Mouse (Mus musculus) heart, adult 2 months (tissue): ENCODE results near the gene B4galt3. TPM values are rescaled to one million over a fixed set of nuclear protein-coding genes. Genes with fewer than 3 reads are reported as not detected.
A peak's percentile ranks its signal among the peaks of the same experiment; 100 is the strongest.
"Not testable (repeated sequence)": the region's sequence is repeated elsewhere in the genome, so short reads cannot be mapped to it uniquely, and the experiment has no call there.

Source experiments
- DNase-seq, 2 experiments: peaks; one replicate each; pipeline ENCODE4 v3.0.0; 2021
- H3K27ac ChIP-seq: fragments of 200-600 bp; 2 replicates; pipeline ENCODE4 v1.8.1; 2022
- H3K27me3 ChIP-seq: fragments of 200-500 bp; 2 replicates; pipeline ENCODE4 v1.6.1; 2012; ENCODE audit warnings: mild to moderate bottlenecking, low read length, inconsistent platforms, mixed read lengths; ENCODE audit not compliant: control insufficient read depth, insufficient read depth
- H3K36me3 ChIP-seq: fragments of 200-500 bp; 2 replicates; pipeline ENCODE4 v1.6.1; 2012; ENCODE audit warnings: low read length, inconsistent platforms; ENCODE audit not compliant: control insufficient read depth, insufficient read depth
- H3K4me1 ChIP-seq: fragments of 200-500 bp; 2 replicates; pipeline ENCODE4 v1.6.1; 2011; ENCODE audit warnings: low read length; ENCODE audit not compliant: control insufficient read depth, insufficient read depth
- H3K4me3 ChIP-seq: fragments of 200-600 bp; 2 replicates; pipeline ENCODE4 v1.8.1; 2022
- H3K79me2 ChIP-seq: fragments of 200-500 bp; replicated peaks from 2 replicates; pipeline ENCODE4 v1.6.1; 2012; ENCODE audit warnings: mild to moderate bottlenecking, inconsistent platforms, low read length, moderate library complexity, mixed read lengths; ENCODE audit not compliant: control insufficient read depth, insufficient read depth
- H3K9ac ChIP-seq: fragments of 200-500 bp; 2 replicates; pipeline ENCODE4 v1.6.1; 2012; ENCODE audit warnings: low read depth, mild to moderate bottlenecking, control low read depth, inconsistent platforms, low read length, mixed read lengths
- CTCF ChIP-seq: fragments of 200-600 bp; IDR thresholded peaks from 2 replicates; pipeline ENCODE4 v1.8.1; 2022; ENCODE audit warnings: antibody characterized with exemption, mild to moderate bottlenecking, moderate library complexity
- EP300 ChIP-seq: fragments of 200-500 bp; IDR thresholded peaks from 2 replicates; pipeline ENCODE4 v1.6.1; 2011; ENCODE audit warnings: low read depth, low read length, control low read depth; ENCODE audit not compliant: insufficient read depth
- POLR2A ChIP-seq: fragments of 200-500 bp; IDR thresholded peaks from 2 replicates; pipeline ENCODE4 v1.6.1; 2011; ENCODE audit warnings: mild to moderate bottlenecking, low read depth, low read length, control low read depth; ENCODE audit not compliant: insufficient read depth
- WGBS: fragments of 180-500 bp; shearing (Covaris S2); methylation state at CpG from one replicate; pipeline ENCODE4 v1.1.7; 2018; 5-methylcytosine and 5-hydroxymethylcytosine counted together
- intact Hi-C: fragments of 180-260 bp; cut with DNase I; formaldehyde crosslinking; loops from one replicate; pipeline ENCODE4 v1.15.1; 2025
- polyA plus RNA-seq: library from polyadenylated mRNA; depleted of rRNA; stranded (reverse); fragments of >200 nt; gene quantifications from 2 replicates; pipeline ENCODE4 v1.2.3, GENCODE M21; 2012
- total RNA-seq, 2 experiments: library from RNA; stranded (reverse); gene quantifications; 2 replicates each; pipeline ENCODE4 v1.2.3; 2021

The B4galt3 gene
- total and polyA plus RNA-seq, 3 experiments, result 16.4 to 41.9 (median 17.4) TPM

GRCm38 (mm10) chr1:171238463-171238862 is 31.7 kb upstream of the B4galt3 start:
- peaks cover 3% of the 10 kb centered on the region; the same call in 1 of the 2 replicates for H3K4me1 ChIP-seq
- no peak overlapping the region for H3K27ac ChIP-seq
- 69% methylated on average over 14 of the region's 14 CpGs for WGBS
- no peaks in the 10 kb centered on the region; the same call in none of the 2 replicates for H3K79me2 ChIP-seq
- peak; percentile 55 to 69 for DNase-seq
- H3K36me3 ChIP-seq, result peaks cover 21% of the 10 kb centered on the region
- TF ChIP-seq CTCF (peak; percentile 85), EP300 (no peak), POLR2A (no peak)
- H3K9ac ChIP-seq, result no peak overlapping the region
- no peak overlapping the region for H3K4me3 ChIP-seq
- H3K27me3 ChIP-seq, result no peaks in the 10 kb centered on the region
- intact Hi-C loops, result loop anchor here (2.0 kb wide), 1 partner anchor 16 kb away; the partner anchor contains the start of gene Tomm40l

- 41% methylated on average over 15 of the region's 15 CpGs for WGBS
- Histone ChIP-seq H3K9ac (no peak overlapping the region), H3K27ac (peak overlapping the region; percentile 60), H3K79me2 (peaks cover 1% of the 10 kb centered on the region), H3K36me3 (peaks cover 21% of the 10 kb centered on the region), H3K27me3 (no peaks in the 10 kb centered on the region), H3K4me3 (peak overlapping the region; percentile 16), H3K4me1 (peaks cover 3% of the 10 kb centered on the region)
- peak; percentile 23; the same call in 1 of the 2 replicates for TF ChIP-seq POLR2A
- peak; percentile 84; the same call in 1 of the 2 replicates for TF ChIP-seq EP300
- no peak for TF ChIP-seq CTCF
- DNase-seq, result peak; percentile 56 to 69
- intact Hi-C loops, result loop anchor here (2.0 kb wide), 1 partner anchor 17 kb away; the partner anchor contains the start of gene Tomm40l
These were observed 30.0 kb upstream of the B4galt3 start for GRCm38 (mm10) chr1:171239992-171240744.

GRCm38 (mm10) chr1:171240911-171241310 is 29.2 kb upstream of the B4galt3 start:
- Histone ChIP-seq H3K36me3 (peaks cover 17% of the 10 kb centered on the region), H3K9ac (no peak overlapping the region), H3K4me3 (no peak overlapping the region), H3K4me1 (peaks cover 3% of the 10 kb centered on the region), H3K79me2 (peaks cover 1% of the 10 kb centered on the region), H3K27ac (peak overlapping the region; percentile 60), H3K27me3 (no peaks in the 10 kb centered on the region)
- DNase-seq, result no peak
- 84% methylated on average over 10 of the region's 10 CpGs for WGBS
- no peak for TF ChIP-seq POLR2A
- TF ChIP-seq EP300, result no peak
- TF ChIP-seq CTCF, result no peak
- intact Hi-C loops, result no loop called here

- 79% methylated on average over 12 of the region's 12 CpGs for WGBS
- H3K79me2 ChIP-seq, intact Hi-C loops, H3K27me3 ChIP-seq, H3K4me3 ChIP-seq, DNase-seq, H3K4me1 ChIP-seq, H3K27ac ChIP-seq, H3K9ac ChIP-seq: not testable (repeated sequence)
- TF ChIP-seq CTCF, result peak; percentile 17; the same call in 1 of the 2 replicates
- H3K36me3 ChIP-seq, result peaks cover 13% of the 10 kb centered on the region
These were observed 28.2 kb upstream of the B4galt3 start for GRCm38 (mm10) chr1:171241952-171242351.

- H3K27me3 ChIP-seq, result no peaks in the 10 kb centered on the region
- intact Hi-C loops, result no loop called here
- no peak overlapping the region for H3K4me3 ChIP-seq
- H3K79me2 ChIP-seq, result peaks cover 1% of the 10 kb centered on the region
- H3K9ac ChIP-seq, result no peak overlapping the region
- H3K27ac ChIP-seq, result no peak overlapping the region
- peaks cover 10% of the 10 kb centered on the region for H3K4me1 ChIP-seq
- WGBS, result 78% methylated on average over 8 of the region's 8 CpGs
- DNase-seq, result no peak
- H3K36me3 ChIP-seq, result peaks cover 6% of the 10 kb centered on the region
- TF ChIP-seq EP300 (no peak), CTCF (no peak), POLR2A (no peak)
These were observed 24.8 kb upstream of the B4galt3 start for GRCm38 (mm10) chr1:171245353-171245752.

- intact Hi-C loops, result loop anchor here (1.0 to 2.0 kb wide), 2 partner anchors 24 to 34 kb away; partner anchors contain the start of genes Ppox and Tomm40l
These were observed 23.2 kb upstream of the B4galt3 start for GRCm38 (mm10) chr1:171246709-171247452.

More at GRCm38 (mm10) chr1:171246709-171247452, 23.2 kb upstream of the B4galt3 start:
- peak; percentile 96 to 98 for DNase-seq
- peak overlapping the region; percentile 90 for H3K4me3 ChIP-seq
- peak overlapping the region; percentile 84 for H3K9ac ChIP-seq
- H3K79me2 ChIP-seq, result peaks cover 1% of the 10 kb centered on the region
- H3K4me1 ChIP-seq, result peaks cover 10% of the 10 kb centered on the region
- WGBS, result under 1% methylated on average over 41 of the region's 41 CpGs
- H3K27ac ChIP-seq, result peak overlapping the region; percentile 98
- TF ChIP-seq EP300 (peak; percentile 88), CTCF (peak; percentile 97; the same call in 1 of the 2 replicates), POLR2A (peak; percentile 95)
- H3K36me3 ChIP-seq, result peaks cover 4% of the 10 kb centered on the region; the same call in 1 of the 2 replicates
- H3K27me3 ChIP-seq, result no peaks in the 10 kb centered on the region
